Mouse (Mus musculus): ENCODE measurements around the gene Olfr543.

DNA sequence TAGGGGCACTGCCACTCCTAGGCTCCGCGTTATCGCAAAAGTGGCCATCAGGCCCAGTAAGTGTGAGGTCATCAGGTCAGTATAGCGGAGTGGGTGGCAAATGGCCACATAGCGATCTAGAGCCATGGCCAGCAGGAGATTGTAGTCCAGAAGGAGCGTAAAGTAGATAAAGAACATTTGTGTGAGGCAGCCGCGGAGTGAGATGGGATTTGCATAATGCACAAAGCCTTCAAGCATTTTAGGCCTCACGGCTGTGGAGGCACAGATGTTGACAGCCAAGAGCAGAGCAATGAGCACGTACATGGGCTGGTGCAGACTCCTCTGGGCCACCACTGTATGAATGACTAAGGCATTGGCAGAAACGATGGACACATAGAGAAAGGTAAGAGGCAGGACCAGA, 4.1 kb downstream of the Olfr543 start:
- TF ChIP-seq CTCF (IDR thresholded peaks at IDR 0.05) (no peak), EP300 (IDR thresholded peaks at IDR 0.05) (no peak)
